Mouse (Mus musculus): ENCODE data around the gene Tpx2.

The Tpx2 gene

DNA sequence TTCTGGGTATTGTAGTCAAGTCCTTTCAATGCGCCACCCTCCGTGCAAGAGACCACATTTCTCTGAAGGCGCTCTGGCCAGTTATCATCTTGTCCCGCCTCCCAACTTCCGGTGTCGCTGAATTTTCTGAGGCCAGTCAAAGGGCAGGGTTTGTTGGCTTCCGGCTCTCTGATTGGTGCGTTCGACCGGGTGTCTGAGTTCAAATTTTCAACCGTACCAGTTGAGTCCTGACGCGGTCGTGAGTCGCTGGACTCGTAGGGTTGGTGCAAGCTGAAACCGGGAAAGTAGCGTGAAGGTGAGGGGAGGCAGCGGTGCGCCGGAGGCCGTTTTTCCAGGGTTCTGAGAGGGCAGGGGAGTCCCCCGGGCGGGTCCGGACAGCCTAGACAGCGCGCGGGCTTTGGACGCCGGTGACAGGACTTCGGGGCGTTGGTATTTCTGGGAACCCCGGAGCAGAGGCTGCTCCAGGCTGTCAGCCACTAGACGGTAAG lies at the start of gene Tpx2:
TSS of gene Tpx2 (plus strand) at position 150 of the 488 bp plus-strand sequence.
- peak; percentile 98 for DNase-seq (ENCODE audit: low spot score)

- DNase-seq (ENCODE audit: low spot score) = no peak
These were observed 47.6 kb upstream of the Tpx2 start for GRCm38 (mm10) chr2:152799954-152800761.

GRCm38 (mm10) chr2:152800762-152801113 lies 47.0 kb upstream of the Tpx2 start:
- DNase-seq (ENCODE audit: low spot score) = no peak

DNA sequence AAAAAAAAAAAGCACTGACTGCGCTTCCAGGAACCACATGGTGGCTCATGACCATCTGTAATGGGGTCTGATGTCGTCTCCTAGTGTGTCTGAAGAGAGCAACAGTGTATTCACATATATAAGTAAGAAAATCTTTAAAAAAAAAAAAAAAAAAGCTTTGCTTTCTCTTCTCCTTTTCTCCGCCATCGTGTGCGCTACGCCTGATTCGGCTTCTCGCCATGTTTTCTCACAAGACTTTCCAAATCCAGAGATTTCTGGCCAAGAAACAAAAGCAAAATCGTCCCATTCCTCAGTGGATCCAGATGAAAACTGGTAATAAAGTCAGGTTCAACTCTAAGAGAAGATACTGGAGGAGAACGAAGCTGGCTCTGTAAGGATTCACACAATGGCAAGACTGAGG lies 45.5 kb upstream of the Tpx2 start:
- no peak for DNase-seq (ENCODE audit: low spot score)

GRCm38 (mm10) chr2:152803081-152803480 lies 44.7 kb upstream of the Tpx2 start:
- no peak for DNase-seq (ENCODE audit: low spot score)

DNA sequence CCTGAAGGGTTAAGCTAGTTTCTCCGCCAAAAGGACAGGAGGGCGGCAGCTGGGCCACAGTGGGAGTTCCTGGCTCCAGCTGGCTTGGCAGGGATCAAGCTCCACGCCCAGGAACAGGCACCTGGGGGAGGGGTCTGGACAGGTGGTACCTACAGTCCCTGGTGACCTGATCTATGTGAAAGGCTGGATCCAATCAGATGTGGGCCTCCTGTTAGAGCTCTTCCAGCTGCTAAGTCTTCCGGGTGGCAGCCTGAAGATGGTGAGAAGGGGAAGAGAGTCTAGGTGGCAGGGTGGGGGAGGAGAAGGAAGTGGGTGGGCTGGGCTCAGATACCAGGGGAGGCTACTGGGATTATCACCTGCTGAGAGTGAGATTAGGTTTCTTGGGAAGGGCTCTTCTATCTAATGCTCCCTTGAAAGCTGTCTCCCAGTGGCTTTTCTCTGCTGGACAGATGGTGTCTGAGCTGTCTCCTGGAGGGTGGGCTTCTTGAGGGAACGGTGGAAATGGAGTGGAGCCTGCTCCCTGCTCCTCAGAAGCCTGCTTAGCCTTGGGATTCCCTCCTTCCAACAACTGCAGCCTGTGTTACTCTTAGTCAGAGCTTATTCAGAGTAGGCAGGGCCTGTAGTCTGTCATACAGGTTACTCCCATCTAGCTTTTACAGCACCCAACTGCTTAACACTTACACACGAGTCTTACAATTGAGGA lies 43.2 kb upstream of the Tpx2 start:
- no peak for DNase-seq (ENCODE audit: low spot score)

- DNase-seq (ENCODE audit: low spot score) = no peak
These were observed 42.7 kb upstream of the Tpx2 start for GRCm38 (mm10) chr2:152805111-152805490.

DNA sequence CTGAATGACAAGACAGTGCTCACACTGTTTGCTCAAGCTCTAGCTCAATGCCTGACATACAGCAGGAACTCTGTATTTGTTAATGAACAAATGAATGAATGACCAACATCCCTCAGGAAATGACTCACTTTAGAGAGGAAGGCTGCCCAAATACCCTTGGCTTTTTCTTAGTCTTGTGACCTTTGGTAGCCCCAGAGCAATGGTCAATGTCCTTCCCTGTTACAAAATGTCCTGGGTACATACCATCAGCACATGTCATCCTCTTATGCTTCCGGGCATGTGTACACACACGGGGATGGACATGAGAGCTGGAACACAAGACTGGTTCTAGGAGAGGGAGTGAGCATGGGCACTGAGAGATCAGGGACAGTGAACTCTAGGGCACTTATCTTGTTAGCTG lies 41.7 kb upstream of the Tpx2 start:
- no peak for DNase-seq (ENCODE audit: low spot score)

DNA sequence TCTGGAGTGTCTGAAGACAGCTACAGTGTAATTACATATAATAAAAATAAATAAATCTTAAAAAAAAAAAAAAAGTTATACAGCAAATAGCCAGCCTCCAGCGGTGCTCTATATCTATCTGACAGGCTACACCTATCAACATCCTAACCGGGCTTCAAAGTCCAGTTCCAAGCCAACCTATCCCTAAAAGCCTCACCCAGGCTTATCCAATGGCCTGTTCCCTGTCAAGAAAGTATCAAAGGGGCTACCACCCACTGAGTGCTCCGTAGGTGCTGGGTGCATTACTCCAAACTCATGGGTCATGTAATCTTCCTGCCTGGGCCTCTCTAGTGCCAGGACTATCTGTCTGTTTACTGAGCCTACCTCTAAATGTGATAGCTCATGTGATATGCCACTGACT lies 39.6 kb upstream of the Tpx2 start:
- no peak for DNase-seq (ENCODE audit: low spot score)

- no peak for DNase-seq (ENCODE audit: low spot score)
These were observed 37.4 kb upstream of the Tpx2 start for GRCm38 (mm10) chr2:152810158-152810941.

- DNase-seq (ENCODE audit: low spot score) = no peak
These were observed 36.2 kb upstream of the Tpx2 start for GRCm38 (mm10) chr2:152811336-152812165.

DNA sequence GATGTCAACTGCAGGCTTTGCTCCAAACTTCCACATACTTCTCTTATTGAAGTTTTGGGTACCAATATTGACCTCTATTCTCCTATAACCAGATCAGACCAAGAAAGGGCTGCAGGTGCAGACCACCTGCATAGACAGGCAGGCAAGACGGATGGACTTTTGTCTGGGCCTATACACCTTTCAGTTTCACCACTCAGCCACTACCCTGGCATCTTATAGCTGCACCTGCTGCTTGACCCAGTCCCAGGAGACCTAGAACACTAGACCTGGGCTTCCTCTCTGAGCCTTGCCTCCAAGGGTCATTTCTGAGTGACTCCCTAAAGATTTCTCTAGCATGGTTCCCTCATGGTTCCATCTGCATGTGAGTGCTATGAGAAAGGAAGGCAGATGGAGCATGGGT lies 34.5 kb upstream of the Tpx2 start:
- DNase-seq (ENCODE audit: low spot score) = no peak

- no peak for DNase-seq (ENCODE audit: low spot score)
These were observed 33.4 kb upstream of the Tpx2 start for GRCm38 (mm10) chr2:152814213-152814874.

GRCm38 (mm10) chr2:152815879-152816656 lies 31.7 kb upstream of the Tpx2 start:
- DNase-seq (ENCODE audit: low spot score) = no peak

DNA sequence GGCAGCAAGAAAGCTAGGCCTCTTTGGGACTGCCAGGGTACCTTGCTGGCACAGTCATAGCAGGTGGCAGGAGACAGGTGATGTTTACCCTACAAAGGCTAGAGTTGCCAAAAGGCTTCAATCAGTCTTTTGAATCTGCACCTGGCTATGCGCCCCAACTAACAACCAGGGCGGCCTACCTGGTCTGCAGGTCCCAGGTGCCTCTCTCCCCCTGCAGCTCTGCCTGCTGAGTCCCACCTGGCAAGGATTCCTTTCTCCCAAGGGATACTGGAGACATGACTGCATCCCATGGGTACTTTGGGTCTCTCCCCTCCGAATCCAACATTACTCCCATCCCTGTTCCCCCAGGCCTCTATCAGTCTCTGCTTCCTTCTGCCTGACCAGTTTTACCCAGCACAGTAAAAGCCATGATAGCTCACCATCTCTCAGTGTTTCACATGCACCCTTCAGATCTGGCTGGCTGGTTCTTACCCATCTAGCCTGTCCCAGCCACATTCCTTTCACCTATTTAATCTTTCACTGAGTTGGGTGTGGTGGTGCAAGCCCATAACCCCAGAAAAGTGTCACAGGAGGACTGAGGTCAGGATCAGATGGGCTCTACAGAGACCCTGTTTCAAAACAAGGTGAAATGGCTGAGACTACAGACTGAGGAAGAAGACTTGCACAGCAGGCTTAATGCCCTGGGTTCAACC lies 31.0 kb upstream of the Tpx2 start:
- DNase-seq (ENCODE audit: low spot score) = peak; percentile 27

DNA sequence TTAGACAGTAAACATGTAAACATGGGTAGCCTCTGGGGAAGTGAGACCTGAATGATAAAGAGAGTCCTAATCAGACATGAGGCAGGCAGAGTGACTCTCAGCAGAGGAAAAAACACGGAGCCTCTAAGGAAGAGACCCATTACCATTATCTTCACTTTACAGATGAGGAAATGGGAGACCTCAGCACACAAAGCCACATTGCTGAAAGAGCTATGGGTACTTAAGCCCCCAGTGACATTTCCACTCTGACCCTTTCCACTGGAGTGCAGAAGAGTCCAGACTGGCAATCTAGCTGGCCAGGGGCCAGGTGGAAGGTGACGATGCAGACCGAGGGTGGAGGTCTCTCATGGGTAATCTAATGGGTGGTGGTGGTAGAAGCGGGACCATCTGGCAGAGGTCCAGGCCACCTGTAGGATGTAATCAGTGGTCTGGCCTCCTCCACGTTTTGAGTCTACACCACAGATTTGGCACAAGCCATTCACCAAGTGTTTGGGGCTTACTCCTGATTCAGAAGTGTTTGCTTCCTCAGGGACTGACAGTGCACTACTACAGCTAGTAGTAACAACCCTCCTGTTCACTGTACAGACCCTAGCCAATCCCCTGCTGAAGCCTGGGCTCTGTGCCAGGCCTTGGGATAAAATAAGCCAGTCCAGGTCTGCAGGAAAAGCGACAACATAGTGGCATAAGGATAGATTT lies 30.0 kb upstream of the Tpx2 start:
- peak; percentile 20 for DNase-seq (ENCODE audit: low spot score)

- no peak for DNase-seq (ENCODE audit: low spot score)
These were observed 29.1 kb upstream of the Tpx2 start for GRCm38 (mm10) chr2:152818679-152819078.

DNA sequence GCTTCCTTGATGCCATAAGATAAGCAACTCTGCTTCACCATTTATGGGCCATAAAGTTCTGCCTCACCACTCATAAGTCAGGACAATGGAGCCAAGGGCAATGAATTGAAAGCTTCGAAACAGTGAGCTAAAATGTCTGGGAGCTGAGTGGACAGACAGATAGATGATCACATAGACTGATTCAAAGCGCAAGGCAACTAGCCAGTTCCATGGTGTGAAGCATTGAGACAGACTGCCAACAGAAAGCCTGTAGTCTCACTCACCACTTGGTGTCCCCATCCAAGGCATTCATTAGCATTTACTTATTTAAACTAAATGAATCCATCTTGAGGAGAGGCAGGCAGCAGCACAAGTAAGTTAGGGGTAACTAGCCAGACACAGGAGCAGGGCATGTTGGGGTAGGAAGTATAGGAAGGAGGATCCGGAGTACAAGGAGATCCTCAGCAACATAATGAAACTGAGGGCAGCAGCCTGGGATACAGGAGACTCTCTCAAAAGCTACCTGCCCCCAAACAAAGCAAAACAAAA lies 28.6 kb upstream of the Tpx2 start:
- DNase-seq (ENCODE audit: low spot score) = no peak

- DNase-seq (ENCODE audit: low spot score) = no peak
These were observed 27.8 kb upstream of the Tpx2 start for GRCm38 (mm10) chr2:152819926-152820325.

All from urinary bladder, postnatal 14 days (tissue).